Mouse (Mus musculus) cerebellum, adult 2 months (tissue): ENCODE data around the gene Herc4.

ENCODE experiments used
- CTCF ChIP-seq: fragments of 200-500 bp; IDR thresholded peaks from 2 replicates; pipeline ENCODE4 v1.5.1; 2011; ENCODE audit warnings: low read depth, mild to moderate bottlenecking, control low read depth, low read length, moderate library complexity, borderline replicate concordance; ENCODE audit not compliant: insufficient read depth
- POLR2A ChIP-seq: fragments of 200-500 bp; IDR thresholded peaks from 2 replicates; pipeline ENCODE4 v1.6.1; 2011; ENCODE audit warnings: low read length, control low read depth, borderline replicate concordance; ENCODE audit not compliant: insufficient read depth

DNA sequence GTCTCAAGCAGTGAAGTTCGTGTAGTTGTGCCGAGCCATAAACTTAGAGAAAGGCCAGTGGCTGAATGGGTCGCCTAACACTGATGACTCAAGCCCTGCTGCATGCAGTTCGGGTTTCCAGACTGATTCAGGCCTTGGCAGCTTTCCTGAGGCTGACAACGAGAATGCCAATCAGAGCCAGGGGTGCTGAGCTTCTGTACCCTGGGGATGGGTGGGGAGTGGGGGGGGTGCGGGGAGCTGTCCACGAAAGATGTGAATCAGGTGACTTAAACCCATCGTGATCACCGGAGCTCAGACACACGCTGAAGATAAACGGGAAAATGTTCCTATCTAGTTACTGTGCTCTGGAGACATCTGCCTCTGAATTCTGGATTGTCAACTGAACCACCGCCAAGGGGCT is 19.3 kb upstream of the Herc4 start:
- TF ChIP-seq CTCF (no peak), POLR2A (no peak)
